Mouse (Mus musculus) kidney, embryonic 14.5 days (tissue): ENCODE results near the gene Prune1. TPM values are rescaled to one million over a fixed set of nuclear protein-coding genes. Genes with fewer than 3 reads are reported as not detected.

Source experiments
- polyA plus RNA-seq: library from polyadenylated mRNA; unstranded; fragments of >200 nt; fragmentation: Nextera tagmentation; extraction: Ambion mirVana; gene quantifications from 2 replicates; pipeline ENCODE4 v1.2.1, GENCODE M21; 2014

Prune1 gene
- polyA plus RNA-seq, 1 experiment from 2014 or later, result 22.1 TPM

Other genes starting within 250 kb of the Prune1 start
- gene Psmd4, start 239.5 kb downstream of the Prune1 start, polyA plus RNA-seq, result 261 and 286 TPM in 2 replicates
- gene Pip5k1a, start 175.1 kb downstream of the Prune1 start, polyA plus RNA-seq, result 16.9 and 22.8 TPM in 2 replicates
- gene Vps72, start 171.1 kb downstream of the Prune1 start, polyA plus RNA-seq, result 182 and 190 TPM in 2 replicates
- 1.5 and 1.7 TPM in 2 replicates for gene Tmod4, start 157.6 kb downstream of the Prune1 start, polyA plus RNA-seq
- 69.6 and 84.7 TPM in 2 replicates for gene Scnm1, start 148.1 kb downstream of the Prune1 start, polyA plus RNA-seq
- gene Lysmd1, start 148.0 kb downstream of the Prune1 start, polyA plus RNA-seq, result 6.9 and 9.1 TPM in 2 replicates
- 2.1 TPM in 2 replicates for gene Tnfaip8l2, start 139.7 kb downstream of the Prune1 start, polyA plus RNA-seq
- gene Sema6c, start 121.6 kb downstream of the Prune1 start, polyA plus RNA-seq, result 5.3 and 5.8 TPM in 2 replicates
- 9.7 and 15.4 TPM in 2 replicates for gene Gabpb2, start 64.2 kb downstream of the Prune1 start, polyA plus RNA-seq
- 109 and 113 TPM in 2 replicates for gene Cdc42se1, start 53.3 kb downstream of the Prune1 start, polyA plus RNA-seq
- 18.5 and 19.1 TPM in 2 replicates for gene Mllt11, start 49.9 kb downstream of the Prune1 start, polyA plus RNA-seq
- 0.19 and 0.57 TPM in 2 replicates for gene Gm128, start 40.5 kb downstream of the Prune1 start, polyA plus RNA-seq
- 2.1 and 2.4 TPM in 2 replicates for gene Bnipl, start 30.9 kb downstream of the Prune1 start, polyA plus RNA-seq
- gene Mindy1, start 731 bp downstream of the Prune1 start, polyA plus RNA-seq, result 33.0 and 40.9 TPM in 2 replicates
- gene Anxa9, start 25.1 kb upstream of the Prune1 start, polyA plus RNA-seq, result 3.7 and 4.3 TPM in 2 replicates
- gene Cers2, start 32.7 kb upstream of the Prune1 start, polyA plus RNA-seq, result 103 and 154 TPM in 2 replicates
- gene Setdb1, start 75.1 kb upstream of the Prune1 start, polyA plus RNA-seq, result 30.2 and 56.5 TPM in 2 replicates
- not detected in 2 replicates for gene 4930558C23Rik, start 120.8 kb upstream of the Prune1 start, polyA plus RNA-seq
- 15.6 and 35.4 TPM in 2 replicates for gene Arnt, start 152.3 kb upstream of the Prune1 start, polyA plus RNA-seq
- 3.0 and 3.6 TPM in 2 replicates for gene Ctsk, start 217.2 kb upstream of the Prune1 start, polyA plus RNA-seq
- gene Ctss, start 244.7 kb upstream of the Prune1 start, polyA plus RNA-seq, result 9.9 and 12.2 TPM in 2 replicates